Mouse (Mus musculus) left cerebral cortex, postnatal 36 days (tissue): ENCODE measurements around the gene Arl6. TPM values are rescaled to one million over a fixed set of nuclear protein-coding genes. Genes with fewer than 3 reads are reported as not detected.

Experiments
- DNase-seq, 2 experiments: peaks; one replicate each; pipeline ENCODE4 v3.0.0; 2021 to 2022; ENCODE audit warnings: low spot score in 2 of 2, mixed read lengths in 1 of 2
- intact Hi-C: fragments of 180-260 bp; cut with DNase I; formaldehyde crosslinking; loops from one replicate; pipeline ENCODE4 v1.15.1; 2025
- total RNA-seq, 2 experiments: library from RNA; stranded (reverse); gene quantifications; 2 replicates each; pipeline ENCODE4 v1.2.3; 2021

Gene Arl6
- total RNA-seq, 2 experiments from 2014 or later: 30.6 to 31.6 TPM

GRCm38 (mm10) chr16:59590790-59591189, 48.4 kb downstream of the Arl6 start:
- intact Hi-C loops: no loop called here

GRCm38 (mm10) chr16:59588351-59589025, 50.7 kb downstream of the Arl6 start:
- intact Hi-C loops: no loop called here

More at GRCm38 (mm10) chr16:59590790-59591189, 48.4 kb downstream of the Arl6 start:
- DNase-seq: no peak

GRCm38 (mm10) chr16:59587816-59588215, 51.4 kb downstream of the Arl6 start:
- intact Hi-C loops: no loop called here
- no peak for DNase-seq

More at GRCm38 (mm10) chr16:59588351-59589025, 50.7 kb downstream of the Arl6 start:
- no peak for DNase-seq

- intact Hi-C loops: no loop called here
- no peak for DNase-seq
Measured at GRCm38 (mm10) chr16:59586911-59587310, 52.3 kb downstream of the Arl6 start.

GRCm38 (mm10) chr16:59586276-59586675, 52.9 kb downstream of the Arl6 start:
- intact Hi-C loops: no loop called here
- DNase-seq: no peak

- no peak for DNase-seq
- intact Hi-C loops: no loop called here
Measured at GRCm38 (mm10) chr16:59585706-59586244, 53.4 kb downstream of the Arl6 start.

GRCm38 (mm10) chr16:59583515-59583914, 55.7 kb downstream of the Arl6 start:
- intact Hi-C loops: no loop called here
- DNase-seq: no peak

- no peak for DNase-seq
- intact Hi-C loops: no loop called here
Measured at GRCm38 (mm10) chr16:59579237-59579636, 60.0 kb downstream of the Arl6 start.

- intact Hi-C loops: no loop called here
- DNase-seq: no peak
Measured at GRCm38 (mm10) chr16:59573961-59574360, 65.2 kb downstream of the Arl6 start.

GRCm38 (mm10) chr16:59572685-59573084, 66.5 kb downstream of the Arl6 start:
- no peak for DNase-seq
- intact Hi-C loops: no loop called here

- DNase-seq: no peak
- intact Hi-C loops: no loop called here
Measured at GRCm38 (mm10) chr16:59570807-59571206, 68.4 kb downstream of the Arl6 start.

GRCm38 (mm10) chr16:59569837-59570236, 69.4 kb downstream of the Arl6 start:
- intact Hi-C loops: no loop called here
- no peak for DNase-seq

GRCm38 (mm10) chr16:59567721-59568381, 71.3 kb downstream of the Arl6 start:
- no peak for DNase-seq
- intact Hi-C loops: no loop called here

- intact Hi-C loops: no loop called here
- no peak for DNase-seq
Measured at GRCm38 (mm10) chr16:59566437-59566836, 72.8 kb downstream of the Arl6 start.

- intact Hi-C loops: no loop called here
- no peak for DNase-seq
Measured at GRCm38 (mm10) chr16:59565631-59566030, 73.6 kb downstream of the Arl6 start.

- intact Hi-C loops: no loop called here
- DNase-seq: no peak
Measured at GRCm38 (mm10) chr16:59564025-59564424, 75.2 kb downstream of the Arl6 start.

Other genes starting within 250 kb of the Arl6 start
- gene Gabrr3, start 232.1 kb downstream of the Arl6 start, total RNA-seq: under 1 TPM in 1 of 2 experiments, not detected in 1; 0.20 TPM
- 10 to 100 TPM; 12.9 to 14.5 TPM for gene Riox2, start 167.6 kb downstream of the Arl6 start, total RNA-seq
- 1 to 10 TPM; 3.2 to 5.4 TPM for gene Crybg3, start 38.4 kb downstream of the Arl6 start, total RNA-seq